Mouse (Mus musculus): ENCODE measurements around the gene Slc9a2.
A peak's percentile ranks its signal among the peaks of the same experiment; 100 is the strongest.
"Not testable (repeated sequence)": the region's sequence is repeated elsewhere in the genome, so short reads cannot be mapped to it uniquely, and the experiment has no call there.

Gene Slc9a2

GRCm38 (mm10) chr1:40680067-40680867 lies at the start of gene Slc9a2:
Gene Slc9a2 (plus strand): TSS chr1:40680574.
- peak; percentile 14 for DNase-seq (ENCODE audit: low spot score)

DNA sequence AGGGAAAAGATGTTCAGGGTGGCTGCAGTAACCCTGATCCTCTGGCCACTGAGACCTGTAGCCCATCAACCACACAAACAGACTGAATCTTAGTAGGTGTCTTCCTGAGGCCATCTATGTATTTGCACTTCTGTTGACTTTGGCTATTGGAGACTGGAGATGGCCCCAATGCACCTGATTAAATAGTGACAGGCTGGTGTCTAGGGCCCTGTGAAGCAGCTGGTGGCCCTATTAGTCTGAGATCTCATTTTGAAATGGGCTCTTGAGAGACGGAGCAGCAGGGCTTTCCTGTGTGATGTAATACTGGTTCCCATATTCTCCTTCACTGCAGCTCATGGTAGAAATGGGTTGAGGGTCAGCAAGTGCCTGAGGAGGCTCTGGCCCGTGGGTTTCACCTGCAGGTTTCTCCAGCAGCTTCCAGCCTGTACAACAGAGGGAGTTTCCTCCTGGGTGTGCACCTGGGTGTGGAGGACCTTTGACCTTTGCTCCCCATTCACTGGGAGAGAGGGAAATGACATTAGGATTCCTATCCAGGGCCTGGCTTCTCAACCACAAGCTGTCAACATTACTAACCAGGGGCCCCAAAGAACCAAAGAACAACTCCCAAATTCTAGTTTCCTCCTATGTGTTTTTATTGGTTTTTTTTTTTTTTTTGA lies 47.8 kb upstream of the Slc9a2 start:
- no peak for DNase-seq (ENCODE audit: low spot score)

DNA sequence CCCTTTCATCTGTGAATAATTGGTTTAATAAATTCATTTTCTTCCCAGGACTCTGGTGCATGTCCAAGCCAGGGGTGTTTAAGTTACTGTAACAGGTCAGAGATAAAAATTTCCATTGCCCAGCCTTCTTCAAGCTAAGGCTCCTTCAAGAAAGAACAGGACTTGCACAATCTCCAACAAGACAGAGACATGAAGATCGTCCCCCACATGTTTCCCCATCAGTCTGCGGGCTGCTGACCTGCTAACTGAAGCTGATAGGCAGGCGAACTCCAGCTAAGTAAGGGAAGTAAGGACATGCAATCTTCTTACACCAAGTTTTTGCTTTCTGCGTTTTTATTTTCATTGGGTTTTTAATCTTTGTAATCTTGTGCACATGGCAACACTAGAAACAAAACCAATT lies 45.8 kb upstream of the Slc9a2 start:
- DNase-seq (ENCODE audit: low spot score): no peak

GRCm38 (mm10) chr1:40648234-40648633 lies 32.1 kb upstream of the Slc9a2 start:
- no peak for DNase-seq (ENCODE audit: low spot score)

DNA sequence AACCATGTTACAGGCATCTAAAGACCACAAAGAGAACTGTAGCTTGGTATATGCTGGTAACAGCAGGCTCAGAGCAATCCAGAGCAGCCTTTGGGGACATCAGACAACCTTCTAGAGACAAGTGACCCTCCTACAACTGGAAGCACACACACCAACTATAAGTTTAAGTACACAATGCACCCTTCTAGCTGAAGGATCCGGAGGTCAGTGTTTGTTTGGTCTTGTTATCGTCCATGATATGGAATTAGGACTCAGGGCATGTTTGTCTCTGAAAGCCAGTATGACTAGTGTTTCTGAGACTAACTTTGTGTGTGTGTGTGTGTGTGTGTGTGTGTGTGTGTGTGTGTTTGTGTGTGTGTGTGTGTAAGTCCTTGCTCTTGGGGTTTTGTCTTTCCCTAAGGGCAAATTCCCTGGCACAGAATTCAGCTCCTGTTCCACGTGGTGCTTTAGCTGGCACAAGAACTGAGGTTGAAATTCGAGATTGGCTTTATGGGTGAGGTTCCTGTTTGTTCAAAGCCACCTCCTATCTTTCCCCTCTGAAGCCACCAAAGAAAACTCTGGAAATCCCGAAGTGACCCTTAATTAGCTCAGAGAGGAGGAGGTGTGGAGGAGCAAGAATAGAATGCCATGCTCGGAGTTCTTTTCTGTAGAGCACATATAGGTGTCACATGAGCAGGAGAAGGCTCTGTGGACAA lies 29.4 kb upstream of the Slc9a2 start:
- DNase-seq (ENCODE audit: low spot score): no peak

DNA sequence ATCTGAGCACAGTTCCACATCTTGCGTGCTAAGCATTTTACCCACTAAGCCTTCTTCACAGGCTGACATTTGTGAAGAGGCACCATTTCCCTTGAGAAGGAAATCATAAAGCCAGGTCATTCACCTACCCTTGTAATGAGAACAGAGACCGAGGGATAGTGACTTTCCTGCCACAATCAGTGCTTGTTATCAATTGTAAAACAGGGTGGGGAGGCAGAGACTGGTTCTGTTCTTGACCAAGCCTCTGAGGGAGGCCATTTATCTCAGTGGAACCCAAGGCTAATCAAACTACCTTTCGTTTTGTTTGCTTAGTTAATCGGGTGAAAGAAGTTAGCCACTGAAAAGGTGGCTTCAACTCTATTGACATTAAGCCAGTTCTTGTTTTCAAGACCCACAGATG lies 23.3 kb upstream of the Slc9a2 start:
- no peak for DNase-seq (ENCODE audit: low spot score)

GRCm38 (mm10) chr1:40657978-40658496 lies 22.3 kb upstream of the Slc9a2 start:
- DNase-seq (ENCODE audit: low spot score): peak; percentile 68

- no peak for DNase-seq (ENCODE audit: low spot score)
Measured at GRCm38 (mm10) chr1:40659017-40659416, 21.4 kb upstream of the Slc9a2 start.

GRCm38 (mm10) chr1:40659496-40659895 lies 20.9 kb upstream of the Slc9a2 start:
- no peak for DNase-seq (ENCODE audit: low spot score)

GRCm38 (mm10) chr1:40660838-40661237 lies 19.5 kb upstream of the Slc9a2 start:
- no peak for DNase-seq (ENCODE audit: low spot score)

GRCm38 (mm10) chr1:40665401-40666370 lies 14.7 kb upstream of the Slc9a2 start:
- no peak for DNase-seq (ENCODE audit: low spot score)

DNA sequence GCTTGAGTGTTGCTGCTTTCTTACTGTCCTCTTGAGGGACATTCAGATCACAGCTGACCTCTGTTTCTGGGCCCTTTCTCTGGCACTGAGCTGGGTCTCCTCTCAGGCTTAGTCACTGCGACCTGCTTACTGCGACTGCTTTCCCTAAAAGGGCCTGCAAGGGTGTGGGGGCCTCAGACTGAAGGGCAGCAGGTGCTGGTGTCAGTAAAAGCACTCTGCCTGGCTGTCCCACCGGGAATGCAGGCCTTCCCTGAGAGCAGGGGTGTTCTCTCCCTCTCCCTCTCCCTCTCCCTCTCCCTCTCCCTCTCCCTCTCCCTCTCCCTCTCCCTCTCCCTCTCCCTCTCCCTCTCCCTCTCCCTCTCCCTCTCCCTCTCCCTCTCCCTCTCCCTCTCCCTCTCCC lies 12.9 kb upstream of the Slc9a2 start:
- not testable (repeated sequence) for DNase-seq (ENCODE audit: low spot score)

DNA sequence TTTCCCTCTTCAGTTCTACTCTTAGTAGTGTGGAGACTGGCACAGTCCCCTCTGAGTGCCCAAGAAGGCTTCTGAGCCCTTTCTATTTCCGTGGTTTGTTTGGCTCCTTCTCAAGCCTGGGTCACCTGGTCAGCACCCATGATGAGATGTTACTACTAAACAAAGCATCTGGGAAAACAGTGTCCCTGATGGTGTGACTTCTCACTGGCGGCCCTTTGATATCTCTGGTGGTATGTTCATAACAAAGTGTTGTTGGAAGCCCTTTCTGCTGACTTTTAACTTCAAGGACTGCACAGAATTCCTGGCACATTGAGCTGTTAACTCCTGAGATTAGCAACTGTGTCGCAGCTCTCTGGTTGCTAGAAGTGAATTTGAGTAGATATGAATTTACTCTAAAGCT lies 10.3 kb upstream of the Slc9a2 start:
- DNase-seq (ENCODE audit: low spot score): no peak

DNA sequence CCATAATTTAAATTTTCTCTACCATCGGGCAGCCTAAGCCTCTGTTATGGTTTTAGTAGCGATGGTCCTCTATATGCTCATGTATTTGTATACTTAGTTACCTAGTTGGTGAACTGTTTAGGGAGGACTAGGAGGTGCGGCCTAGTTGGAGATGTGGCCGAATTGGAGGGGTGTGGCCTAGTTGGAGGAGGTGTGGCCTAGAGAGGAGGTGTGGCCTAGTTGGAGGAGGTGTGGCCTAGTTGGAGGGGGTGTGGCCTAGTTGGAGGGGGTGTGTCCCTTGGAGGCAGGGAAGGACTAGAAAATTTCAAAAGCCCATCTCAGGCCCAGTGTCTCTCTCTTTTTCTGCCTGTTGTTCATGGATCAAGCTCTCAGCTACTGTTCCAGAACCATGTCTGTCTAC lies 8.9 kb upstream of the Slc9a2 start:
- no peak for DNase-seq (ENCODE audit: low spot score)

GRCm38 (mm10) chr1:40677306-40677705 lies 3.1 kb upstream of the Slc9a2 start:
- no peak for DNase-seq (ENCODE audit: low spot score)

DNA sequence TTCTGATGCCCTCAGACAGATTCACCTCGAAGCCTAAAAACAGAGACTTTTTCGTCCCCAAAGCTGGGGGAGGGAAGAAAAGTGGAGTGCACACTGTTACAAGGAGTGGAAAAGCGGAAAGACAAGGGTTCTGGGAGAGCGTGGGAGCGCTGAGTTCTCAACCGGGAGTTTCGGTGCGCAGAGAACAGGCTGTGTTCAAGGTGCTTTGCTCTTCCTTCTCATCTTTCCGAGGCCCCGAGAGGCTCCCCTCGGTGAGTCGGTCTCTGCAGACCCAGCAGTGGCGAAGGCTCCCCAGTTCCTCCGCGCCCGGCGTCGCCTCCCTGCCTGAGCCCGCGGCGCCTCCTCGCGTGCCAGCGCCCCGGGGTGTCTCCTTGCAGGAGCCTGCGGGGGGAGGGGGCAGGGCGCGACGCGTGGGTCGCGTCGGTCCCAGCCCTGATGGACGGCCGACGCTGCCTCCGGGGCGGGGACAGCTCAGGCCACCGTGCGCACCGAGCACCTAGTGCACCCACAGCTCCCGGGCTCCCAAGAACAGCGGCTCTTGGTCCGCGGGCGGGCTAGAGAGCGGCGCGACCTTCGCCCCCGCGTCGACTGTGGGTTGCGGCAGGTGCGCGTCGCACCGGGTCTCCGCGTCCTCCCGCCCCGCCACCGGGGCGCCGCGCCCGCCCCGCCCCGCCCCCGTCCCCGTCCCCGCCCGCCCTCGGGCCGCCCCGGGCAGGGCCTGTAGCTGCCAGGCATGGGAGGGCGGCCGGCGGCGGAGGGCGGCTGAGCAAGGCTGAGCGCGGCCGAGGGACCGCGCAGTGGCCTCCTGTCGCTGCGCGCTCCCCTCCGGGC lies 709 bp downstream of the Slc9a2 start:
- peak; percentile 54 for DNase-seq (ENCODE audit: low spot score)

DNA sequence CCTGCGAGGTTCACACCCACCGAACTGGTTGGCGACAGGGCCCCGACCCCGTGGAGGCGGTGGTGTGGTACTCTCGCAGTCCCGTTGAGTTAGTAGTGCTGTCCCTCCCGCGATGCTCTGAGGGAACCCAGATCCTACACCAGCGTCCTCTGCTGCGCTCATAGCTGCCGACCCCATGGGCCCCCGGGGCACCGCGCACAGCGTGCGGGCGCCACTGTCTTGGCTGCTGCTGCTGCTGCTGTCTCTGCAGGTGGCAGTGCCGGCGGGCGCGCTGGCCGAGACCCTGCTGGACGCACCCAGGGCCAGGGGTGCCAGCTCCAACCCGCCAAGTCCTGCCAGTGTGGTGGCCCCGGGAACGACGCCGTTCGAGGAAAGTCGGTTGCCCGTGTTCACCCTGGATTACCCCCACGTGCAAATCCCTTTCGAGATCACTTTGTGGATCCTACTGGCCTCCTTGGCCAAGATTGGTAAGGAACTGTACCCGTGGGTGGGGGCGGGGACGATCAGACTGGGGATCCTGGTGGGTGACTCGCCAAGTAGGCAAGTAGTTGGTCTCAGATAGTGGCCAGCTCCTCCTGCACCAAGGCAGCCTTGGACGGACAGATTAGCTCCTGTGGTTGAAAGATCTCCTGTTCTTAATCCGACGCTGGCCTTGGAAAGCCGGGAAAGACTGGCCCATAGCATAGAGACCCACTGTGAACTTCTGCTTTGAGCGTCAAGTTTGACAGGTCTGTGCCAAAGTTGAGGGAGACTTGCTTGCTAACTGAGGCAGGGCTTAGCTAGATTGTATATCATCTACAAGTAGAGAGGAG lies 1.5 kb downstream of the Slc9a2 start:
- peak; percentile 11 for DNase-seq (ENCODE audit: low spot score)

DNA sequence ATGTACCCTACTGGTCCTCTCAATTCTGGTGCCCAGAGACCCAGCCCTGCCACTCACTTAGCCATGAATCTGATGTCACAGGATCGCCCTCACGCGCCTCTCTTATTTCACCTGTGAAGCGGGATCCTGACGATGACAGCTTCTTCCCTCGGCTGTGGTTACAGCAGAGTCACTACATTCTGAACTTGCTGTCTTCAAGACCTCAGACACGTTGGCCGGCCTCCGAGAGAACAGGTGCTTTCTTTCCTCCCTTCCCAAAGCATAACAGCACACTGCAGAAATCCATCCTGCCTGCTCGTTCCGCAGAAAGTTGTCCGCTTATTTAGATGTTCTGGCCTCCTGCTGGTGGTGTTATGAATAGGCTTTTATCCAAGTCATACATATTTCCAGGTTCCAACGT lies 13.9 kb downstream of the Slc9a2 start:
- no peak for DNase-seq (ENCODE audit: low spot score)

DNA sequence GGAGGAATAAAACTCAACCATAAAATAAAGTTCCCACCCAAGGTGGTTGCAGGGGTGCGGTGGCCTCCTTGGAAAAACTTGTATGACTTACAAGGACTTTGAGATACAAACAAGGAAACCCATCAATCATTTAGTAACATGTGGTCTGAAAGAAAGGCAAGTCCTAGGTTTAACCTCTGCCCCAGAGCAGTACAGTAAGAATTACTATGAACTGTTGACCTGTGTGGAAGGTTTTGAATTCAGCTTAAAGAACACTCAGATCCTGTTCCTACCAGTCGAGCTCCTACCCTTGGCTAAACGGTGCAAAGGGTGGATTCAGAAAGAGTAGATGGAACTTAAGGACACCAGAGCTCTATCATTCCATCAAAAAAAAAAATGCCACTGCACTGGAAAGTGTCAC lies 16.1 kb downstream of the Slc9a2 start:
- no peak for DNase-seq (ENCODE audit: low spot score)

DNA sequence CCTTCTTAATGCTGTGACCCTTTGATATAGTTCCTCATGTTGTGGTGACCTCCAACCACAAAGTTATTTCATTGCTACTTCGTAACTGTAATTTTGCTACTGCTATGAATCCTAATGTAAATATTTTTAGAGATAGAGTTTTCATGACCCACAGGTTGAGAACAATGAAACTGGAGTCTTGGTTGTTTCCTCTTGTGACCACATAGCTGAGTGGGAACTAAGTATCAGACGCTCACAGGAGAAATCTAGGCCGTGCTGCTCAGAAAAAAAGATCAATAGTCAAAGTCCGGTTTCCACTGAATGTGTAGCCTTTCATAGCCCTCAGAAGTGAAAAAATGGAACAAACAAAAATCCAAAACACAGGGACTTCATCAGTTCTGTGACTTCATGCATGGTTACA lies 24.7 kb downstream of the Slc9a2 start:
- no peak for DNase-seq (ENCODE audit: low spot score)
